Mouse (Mus musculus) layer of hippocampus, postnatal 10 days (tissue): Measurements from ENCODE around the gene Prss35. TPM values are rescaled to one million over a fixed set of nuclear protein-coding genes. Genes with fewer than 3 reads are reported as not detected.

Experiments
- DNase-seq, 2 experiments: peaks; one replicate each; pipeline ENCODE4 v3.0.0; 2021; ENCODE audit warnings: low spot score in 2 of 2
- long read RNA-seq: library from polyadenylated mRNA; stranded (forward); transcript quantifications from one replicate; pipeline ENCODE4 v2.0.0, GENCODE M21; 2023
- total RNA-seq, 2 experiments: library from RNA; stranded (reverse); gene quantifications; 2 replicates each; pipeline ENCODE4 v1.2.3; 2021

The Prss35 gene
- total RNA-seq, result 10 to 100 TPM; 23.3 to 24.7 TPM
- long read RNA-seq, partial matches to known transcripts, result 1 of 22 reads
- long read RNA-seq, other reads (novel, unspliced or antisense), result 18 of 22 reads

DNA sequence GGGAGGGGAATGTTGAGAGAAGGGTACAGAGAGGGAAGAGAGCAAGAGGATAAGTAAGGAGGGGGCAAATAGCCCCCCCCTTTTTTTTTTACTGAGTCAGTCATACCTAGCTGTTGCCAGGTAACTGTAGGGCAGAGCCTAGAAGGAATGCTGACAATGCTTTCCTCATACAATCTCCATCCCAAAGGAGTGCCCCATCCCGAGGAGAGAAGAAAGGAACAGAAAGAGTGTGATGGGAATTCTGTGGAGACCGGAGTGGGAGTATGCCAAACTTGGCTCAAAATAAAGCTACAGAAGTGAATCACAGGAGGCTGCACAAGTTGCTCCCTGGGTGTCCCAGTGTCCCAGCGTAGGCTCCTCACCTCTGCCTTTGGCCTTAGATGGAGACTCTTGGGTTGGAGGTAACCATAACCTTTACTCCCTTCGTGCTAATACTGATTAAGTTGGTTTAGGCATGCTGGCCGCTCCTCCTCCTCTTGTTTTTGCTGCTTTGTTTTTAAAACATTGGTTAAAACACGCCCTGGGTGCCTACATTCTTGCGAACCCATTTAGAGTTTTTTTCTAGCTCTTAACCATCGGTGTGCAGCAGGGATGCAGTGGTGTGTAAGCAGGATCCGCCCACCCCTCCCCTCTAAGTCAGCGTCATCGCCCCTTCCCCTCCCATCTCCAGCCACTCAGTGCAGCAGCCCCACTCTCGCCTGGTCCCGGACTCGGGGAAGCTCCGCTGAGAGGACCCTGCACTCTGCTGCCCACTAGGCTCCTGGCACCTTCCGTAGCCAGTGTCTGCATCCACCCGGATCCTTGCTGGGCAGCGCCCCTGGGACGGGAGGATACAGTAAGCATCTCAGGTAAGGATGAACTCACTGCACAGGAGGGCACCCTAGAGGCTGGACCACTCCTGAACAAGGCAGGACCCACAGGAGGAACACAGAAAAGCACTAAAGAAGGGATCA is at the start of gene Prss35:
TSS of gene Prss35 (plus strand) at position 691 of the 953 bp plus-strand sequence.
- DNase-seq, result peak; percentile 26 to 56

DNA sequence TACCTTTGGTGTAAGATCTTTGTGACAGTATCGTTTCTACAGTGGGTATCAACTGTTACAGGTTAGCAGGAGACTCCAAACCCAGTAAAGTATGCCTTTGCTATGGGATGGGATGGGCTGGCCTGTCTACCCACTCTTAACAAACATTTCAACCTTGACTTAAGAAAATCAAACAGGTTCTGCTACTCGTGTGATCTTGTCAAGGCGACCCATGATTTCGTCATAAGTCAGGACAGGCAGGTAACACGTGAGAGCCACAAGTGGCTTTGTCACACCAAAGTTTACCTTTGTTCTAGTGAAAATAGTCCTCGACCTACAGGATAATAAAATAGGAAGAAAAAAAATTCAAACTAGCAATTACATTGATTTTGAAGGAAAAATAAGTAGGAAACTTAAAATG is 49.5 kb upstream of the Prss35 start:
- no peak for DNase-seq

DNA sequence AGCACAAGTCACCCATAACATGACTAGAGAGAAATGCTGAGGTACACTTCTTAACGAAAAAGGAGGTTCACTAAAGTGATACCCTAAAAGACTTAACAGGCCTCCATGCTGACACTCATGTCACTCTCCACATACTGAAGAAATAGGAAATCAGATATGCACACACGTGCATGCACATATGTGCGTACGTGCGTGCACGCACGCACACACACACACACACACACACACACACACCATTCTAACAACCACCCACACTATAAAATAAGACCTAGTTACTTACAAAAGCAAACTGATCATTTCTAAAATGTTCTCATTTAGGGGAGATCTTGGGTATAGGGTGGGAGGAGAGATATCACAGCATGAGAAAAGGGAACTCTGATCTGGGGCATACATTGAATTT is 48.8 kb upstream of the Prss35 start:
- no peak for DNase-seq

DNA sequence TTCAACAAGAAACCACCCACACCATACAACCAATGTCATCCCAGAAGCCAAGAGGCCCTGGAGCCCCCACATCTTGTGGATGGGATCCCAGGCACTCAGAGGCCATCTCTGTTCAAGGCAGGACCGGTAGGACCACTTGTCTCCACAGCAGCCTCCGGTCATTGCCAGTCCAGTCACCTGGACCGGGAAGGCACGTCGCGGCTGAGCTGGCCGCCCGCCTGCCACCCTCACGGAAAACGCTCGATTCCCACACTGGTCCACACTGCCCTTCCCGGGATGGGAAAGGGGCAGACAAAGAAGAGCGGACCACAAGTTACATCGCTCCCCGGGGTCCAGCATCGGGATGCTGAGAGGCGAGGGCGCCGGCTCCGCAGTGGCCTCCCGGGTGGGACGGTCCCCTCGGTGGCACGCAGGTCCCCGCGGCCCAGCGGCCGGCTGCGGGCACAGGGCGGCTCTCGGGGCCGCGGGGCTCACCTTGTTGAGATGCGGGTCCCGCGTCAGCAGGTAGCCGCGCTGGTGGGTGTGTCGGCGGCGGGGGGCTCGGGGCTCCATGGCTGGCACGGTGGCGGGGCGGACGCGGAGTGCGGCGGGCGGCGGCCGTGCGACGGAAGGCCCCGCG is 48.1 kb upstream of the Prss35 start:
- DNase-seq, result peak; percentile 42 to 58

DNA sequence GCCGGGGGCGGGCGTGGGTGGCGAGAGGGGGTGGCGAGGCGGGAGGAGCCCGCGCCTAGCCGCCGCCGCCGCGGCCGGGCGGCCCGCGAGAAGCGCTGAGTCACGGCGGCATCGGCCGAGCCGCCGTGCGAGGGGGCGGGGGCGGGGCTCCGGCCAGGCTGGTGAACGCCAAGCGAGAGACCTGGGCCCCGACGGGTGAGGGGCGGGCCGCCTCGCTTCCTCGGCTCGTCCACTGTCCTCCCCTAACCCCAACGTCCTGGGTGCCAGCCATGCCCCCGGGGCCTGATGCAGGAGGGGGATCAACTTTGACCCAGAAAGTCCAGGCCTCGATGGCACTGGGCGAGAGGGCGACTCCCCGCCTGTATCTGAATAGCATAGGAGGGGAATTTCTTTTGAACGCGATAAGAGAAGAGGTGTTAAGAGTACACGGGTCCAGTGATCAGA is 47.6 kb upstream of the Prss35 start, which contains the start of gene Me1:
TSS of gene Me1 (minus strand) at position 136 of the 444 bp plus-strand sequence.
- peak; percentile 30 to 50 for DNase-seq

DNA sequence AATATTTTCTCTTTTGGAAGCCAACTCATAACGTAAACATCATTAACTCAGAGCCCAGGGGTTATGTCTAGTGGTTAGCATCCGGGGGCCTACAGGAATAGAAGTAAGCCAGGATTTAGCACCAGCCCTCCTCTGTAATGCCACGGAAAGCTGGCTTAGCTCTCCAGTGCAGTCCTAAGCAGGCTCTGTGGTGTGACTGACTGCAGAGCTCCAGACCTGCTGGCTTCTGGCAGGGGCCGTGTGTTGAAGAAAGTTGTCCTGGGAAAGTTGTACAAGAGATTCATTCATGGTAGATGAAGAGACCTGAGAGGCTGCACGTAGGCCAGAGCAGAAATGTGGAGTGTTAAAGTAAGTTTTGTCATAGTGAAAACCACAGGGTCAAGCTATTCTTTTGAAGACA is 42.2 kb upstream of the Prss35 start:
- DNase-seq, result no peak

DNA sequence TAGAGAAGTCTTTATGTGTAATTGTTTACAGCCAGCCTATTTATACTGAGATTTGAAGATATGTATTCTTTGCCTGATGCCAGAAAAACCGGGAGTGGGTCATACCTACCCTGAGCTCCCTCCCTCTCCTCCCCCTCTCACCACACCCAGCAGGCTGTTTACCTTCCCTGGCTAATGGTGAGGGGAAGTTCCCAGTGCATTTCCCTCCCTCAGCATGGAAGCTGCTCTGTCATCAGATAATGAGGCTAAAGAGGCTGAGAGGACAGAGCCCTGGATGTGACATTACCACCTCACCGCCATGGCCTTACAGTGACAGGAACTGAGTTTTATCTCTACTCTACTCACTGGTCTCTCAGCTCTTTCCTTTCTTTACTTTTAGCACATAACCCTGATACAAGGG is 41.6 kb upstream of the Prss35 start:
- DNase-seq, result no peak

DNA sequence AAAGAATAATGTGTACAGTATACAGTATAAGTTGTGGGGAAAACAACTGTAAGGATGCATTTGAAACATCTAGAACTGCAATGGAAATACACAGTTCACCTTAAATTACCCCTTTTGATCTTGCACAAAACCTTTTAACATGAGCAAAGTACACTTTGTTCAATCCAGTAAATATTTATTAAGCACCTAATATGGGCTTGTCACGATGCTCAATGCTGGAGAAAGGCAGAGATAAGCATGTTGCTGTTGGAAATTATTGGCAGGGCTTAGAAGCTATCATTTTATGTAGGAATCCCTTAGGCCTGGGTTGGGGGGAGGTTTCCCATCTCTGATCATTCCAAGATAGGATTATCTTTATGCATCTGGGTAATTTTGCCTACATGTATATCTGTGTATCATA is 36.0 kb upstream of the Prss35 start:
- DNase-seq, result no peak

DNA sequence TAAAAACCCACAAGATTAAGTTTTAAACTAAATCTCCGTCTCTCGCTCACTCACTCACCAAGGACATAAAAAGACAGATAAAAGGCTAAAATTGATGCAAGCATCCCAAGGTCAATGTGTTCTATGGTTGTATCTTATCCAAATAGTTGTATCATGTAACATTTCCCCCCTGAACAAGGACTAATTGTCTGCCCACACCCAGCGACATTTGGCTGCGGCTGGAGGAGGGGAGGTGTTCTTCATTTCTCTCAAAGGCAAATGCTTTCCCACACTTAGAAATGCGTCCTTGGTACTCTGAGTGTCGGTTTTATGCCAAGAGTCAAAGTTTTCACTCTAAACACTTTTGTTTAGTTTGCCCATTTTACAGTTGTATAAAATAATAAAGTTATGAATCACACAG is 34.5 kb upstream of the Prss35 start:
- no peak for DNase-seq

DNA sequence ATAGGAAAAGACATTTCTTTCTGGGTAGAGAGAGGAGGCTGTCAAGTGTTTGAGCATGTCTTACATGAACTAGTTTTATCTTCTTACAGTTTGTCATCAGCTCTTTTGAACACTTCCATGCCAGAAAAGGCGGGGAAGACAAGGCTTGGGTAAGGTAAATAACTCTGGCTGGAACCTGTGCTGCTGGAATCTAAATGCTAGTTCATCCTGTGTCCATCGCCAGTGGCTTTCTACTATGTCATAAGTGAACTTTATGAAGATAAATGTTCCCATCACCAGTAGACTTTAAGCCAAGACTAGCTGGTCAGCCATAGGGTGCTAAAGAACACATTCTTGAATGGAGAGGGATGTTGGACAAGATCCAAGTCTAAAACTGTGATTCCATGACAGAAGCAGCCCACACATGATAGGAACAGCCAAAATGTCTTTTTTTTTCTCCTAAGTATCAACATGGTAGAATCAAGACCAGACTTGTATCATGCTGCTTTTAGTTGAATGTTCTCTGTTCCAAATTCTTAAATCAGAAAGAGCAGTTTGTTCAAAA is 33.3 kb upstream of the Prss35 start:
- DNase-seq, result no peak

DNA sequence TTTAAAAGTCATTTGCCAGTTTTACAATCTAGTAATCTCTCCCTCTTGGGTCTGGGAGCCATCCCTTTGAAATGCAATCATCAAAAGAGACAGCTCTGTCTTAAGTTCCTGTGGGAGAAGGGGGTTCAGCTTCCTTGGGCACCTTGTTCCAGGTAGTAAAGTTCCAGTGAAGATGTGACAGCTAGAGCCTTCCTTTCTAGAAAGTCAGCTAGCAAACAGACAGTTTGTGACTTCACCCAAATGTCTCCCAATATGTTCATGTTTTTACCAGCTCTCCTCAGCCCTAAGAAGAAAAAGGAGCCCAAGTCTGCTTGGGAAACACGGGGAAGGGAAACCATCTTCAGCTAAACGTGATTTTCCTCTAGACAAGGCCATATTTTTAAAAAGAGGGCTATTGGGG is 30.8 kb upstream of the Prss35 start:
- DNase-seq, result no peak

DNA sequence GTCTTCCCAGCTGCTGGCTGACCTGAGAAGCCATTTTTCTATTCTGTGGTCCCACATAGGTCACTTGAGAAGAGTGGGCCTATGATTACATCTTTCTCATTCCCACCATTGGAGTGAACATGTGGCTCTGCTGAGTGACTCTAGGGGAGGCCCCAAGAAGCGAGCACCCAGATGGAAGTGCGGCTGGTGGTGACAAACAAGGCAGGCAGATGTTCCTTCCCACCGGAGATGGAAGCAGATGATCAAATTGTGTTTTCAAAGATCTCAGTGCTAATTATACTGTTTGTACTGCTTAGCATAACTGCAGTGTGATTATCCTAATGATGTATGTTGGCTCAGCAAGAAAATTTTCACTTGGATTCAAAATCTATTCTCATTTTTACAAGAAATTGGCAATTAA is 29.4 kb upstream of the Prss35 start:
- DNase-seq, result no peak

DNA sequence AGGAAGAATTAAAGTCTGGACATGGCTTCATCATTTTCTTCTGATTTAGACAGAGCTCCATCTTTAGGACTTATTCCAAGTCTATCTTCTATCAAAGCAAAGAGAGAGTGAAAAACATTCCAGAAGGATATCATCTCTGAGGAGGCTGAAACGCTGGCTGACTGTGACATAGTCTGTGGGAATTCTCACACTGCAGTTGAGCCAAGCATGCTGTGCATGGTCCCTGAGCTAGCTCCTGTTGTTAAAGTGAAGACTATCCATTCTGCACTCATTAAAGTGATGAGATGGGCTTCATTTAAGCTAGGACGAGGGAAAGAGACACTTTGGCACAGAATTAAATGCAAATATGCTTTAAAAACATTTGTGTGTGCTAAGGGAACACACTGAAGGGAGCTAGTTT is 26.9 kb upstream of the Prss35 start:
- no peak for DNase-seq

DNA sequence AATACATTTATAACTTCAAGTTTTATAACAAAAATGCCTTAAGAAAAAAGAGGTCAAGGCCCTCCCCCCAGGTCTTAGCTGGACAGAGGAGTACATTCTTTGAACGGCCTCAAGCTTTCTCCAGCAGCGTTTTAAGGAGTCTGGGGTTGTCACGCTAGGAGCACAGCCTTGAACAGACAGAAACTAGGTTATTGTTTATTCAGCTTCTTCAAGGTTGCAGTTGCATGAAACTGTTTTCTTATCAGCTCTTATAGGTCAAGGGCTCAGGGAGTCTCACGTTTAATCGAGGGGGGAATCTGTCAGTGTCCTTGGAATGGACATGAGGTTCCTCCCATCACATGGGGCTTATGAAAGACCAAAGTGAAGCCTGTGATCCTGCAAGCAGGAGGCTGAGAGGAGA is 26.3 kb upstream of the Prss35 start:
- DNase-seq, result no peak

DNA sequence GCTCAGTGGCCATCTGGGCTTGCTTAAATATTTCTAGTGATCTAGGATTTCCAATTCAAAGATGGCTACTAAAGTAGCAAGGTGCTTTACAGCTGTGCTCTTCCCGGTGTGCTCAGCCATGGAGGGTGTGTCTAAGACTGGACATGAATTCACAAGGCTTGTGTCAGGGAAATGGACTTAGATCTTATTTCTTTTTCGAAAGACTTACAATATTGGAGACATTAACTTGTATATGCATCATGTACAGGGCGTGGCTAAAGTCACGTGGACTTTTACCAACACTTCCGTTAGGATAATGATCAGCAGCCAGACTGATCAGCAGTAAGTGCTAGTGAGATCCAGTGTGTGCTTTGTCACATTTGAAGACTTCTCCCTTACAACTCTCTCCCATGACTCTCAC is 23.2 kb upstream of the Prss35 start:
- DNase-seq, result no peak

DNA sequence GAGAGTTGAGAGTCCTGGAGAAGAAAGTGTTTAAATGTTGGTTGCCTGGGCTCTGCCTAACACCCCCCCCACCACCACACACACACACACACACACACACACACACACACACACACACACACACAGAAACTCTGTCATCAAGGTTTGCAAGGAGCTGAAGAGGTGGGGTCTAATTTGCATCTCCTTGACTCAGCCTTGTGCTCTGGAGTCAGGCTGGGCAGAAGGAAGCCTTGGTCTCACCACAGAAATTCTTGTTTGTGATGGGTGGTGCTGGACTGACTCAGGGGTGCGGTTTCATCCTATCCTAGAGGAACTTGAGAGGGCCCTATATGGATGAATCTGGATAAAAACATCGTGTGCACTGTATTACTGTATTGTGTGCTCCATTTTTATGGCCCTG is 22.7 kb upstream of the Prss35 start:
- no peak for DNase-seq

DNA sequence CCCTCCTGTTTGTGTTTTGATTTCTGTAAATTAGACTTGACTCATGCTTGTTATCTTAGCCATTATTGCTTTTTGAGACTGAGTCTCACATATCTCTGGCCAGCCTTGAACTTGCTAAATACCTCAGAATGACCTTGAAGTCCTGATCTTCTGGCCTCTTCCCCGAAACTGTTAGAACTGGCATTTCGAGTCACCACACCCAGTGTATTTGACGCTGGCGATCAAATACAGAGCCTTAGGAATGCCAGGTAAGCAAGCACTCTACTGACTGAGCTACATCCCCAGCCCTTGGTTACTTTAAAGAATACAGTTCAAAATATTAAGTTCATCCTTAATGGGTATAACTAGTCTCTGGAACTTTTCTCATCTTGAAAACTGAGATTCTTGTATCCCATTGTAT is 18.4 kb upstream of the Prss35 start:
- no peak for DNase-seq

DNA sequence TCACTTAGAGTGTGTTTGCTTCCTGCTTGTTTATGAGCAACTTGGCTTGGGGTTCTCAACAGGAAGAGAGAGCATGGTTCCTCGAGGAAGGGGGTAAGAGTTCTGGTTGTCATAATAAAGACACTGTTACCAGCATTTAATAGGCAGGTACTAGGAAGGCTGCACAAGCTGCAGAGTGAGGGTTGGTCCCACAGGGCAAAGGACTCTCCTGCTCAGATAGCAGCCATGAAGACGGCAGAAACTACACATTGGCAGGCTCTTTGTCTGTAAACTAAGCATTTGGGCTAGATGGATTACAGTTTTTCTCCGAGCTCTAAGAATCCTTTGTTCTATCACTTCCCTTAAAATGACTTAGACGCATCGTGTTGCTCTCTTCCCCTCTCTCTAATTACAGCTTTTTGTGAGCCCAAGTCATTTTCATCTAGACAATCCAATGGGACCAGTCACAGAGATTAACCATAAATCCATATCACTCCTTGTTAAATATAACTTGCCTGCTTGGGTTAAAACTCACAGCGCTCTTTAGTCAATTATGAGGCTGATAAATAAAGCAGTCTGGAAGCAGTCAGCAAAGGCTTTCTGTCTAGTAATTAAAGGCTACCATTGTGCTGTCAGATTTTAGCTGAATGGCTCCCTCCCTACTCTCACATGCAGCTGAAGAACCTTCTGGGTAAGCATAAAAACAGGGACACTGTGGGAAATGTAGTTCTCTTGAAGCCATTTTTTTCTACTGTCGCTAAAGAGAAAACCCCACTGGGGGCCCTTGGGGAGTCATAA is 17.7 kb upstream of the Prss35 start:
- DNase-seq, result no peak

DNA sequence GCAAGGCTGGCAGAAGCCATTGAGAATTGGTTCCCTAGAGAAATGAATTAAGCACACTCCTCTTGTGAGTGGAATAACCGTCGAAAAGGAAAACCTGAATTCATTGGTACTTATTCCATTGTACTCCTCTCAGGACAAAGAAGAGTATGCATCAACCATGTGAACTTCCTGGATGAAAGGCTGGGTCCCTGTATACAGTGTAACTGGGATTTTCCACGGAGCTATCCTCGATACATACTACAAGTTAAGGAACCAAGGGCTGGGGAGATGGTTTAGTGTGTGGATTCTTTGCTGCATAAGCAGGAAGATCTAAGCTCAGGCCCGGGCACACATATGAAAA is 17.1 kb upstream of the Prss35 start:
- no peak for DNase-seq

DNA sequence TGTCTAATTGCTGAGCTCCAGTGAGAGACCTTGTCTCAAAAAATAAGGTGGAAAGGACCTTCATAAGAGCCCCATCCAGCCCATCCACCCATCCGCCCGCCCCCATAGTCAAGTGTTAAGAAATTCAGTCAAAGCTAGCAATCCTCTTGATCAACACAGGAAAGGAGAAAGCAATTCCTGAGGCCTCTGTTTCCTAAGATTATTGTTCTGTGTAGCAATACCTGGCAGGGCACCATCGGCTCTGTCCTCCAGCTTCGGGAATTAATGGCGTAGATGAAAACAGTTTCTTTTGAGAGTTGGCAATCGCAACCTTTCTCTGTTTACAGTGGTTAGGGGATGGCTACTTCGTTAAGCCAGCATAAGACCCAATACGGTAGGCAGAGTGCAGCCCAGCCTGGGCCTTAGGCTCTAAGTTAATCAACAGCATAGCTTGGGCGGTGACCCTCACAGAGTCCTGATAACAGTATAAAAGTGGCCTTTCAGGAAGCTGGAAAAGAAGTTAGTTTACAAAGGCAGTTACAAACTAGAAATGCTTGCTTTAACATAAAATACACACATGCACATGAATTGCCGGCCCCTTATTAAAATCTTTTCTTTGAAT is 15.1 kb upstream of the Prss35 start:
- no peak for DNase-seq

DNA sequence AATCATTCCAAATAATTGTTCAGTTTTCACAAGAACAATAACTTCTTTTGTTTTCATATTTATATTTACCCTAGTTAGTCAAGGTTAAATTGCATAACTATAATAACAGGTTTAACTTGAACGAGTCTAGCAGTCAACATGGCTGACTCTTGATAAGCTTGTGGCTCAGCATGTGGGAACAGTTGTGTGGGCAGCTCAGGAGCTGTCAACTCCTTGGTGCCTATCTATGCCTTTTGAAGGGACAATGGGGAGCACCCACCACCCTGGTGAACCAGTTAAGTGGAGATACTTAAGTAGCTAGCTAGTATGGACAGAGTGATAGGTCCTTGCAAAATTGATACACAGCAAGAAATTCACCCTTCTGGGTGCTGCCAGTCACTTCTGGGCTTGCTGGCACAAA is 14.4 kb upstream of the Prss35 start:
- DNase-seq, result no peak
